Mouse (Mus musculus): ENCODE data around the gene Syt5.
"Not testable (repeated sequence)": the region's sequence is repeated elsewhere in the genome, so short reads cannot be mapped to it uniquely, and the experiment has no call there.

The Syt5 gene

DNA sequence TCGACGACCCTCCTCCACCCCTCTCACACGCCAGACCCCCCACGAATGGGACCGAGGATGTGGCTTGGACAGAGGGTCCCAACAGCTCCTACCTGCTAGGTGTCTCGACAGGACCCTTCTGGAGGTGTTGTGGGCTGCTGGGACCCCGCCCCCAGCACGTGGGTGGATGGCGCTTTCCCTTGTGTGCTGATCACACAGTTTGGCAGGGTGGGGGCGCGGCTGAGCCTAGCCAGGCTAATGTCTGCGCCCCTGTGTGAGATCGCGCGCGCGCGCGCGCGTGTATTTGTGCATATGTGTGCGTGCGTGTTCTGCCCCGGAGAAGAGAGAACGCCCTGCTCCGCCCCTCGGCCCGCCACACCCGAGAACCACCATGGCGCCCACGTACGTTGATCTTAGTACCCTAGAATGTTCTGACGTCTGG lies at the start of gene Syt5:
Gene Syt5 (minus strand): TSS at position 321 of the 421 bp plus-strand sequence.
- DNase-seq (ENCODE audit: extremely low spot score, low read depth, low spot score): no peak

- not testable (repeated sequence) for DNase-seq (ENCODE audit: extremely low spot score, low read depth, low spot score)
Observed at GRCm38 (mm10) chr7:4597046-4597445, 49.7 kb upstream of the Syt5 start.

- not testable (repeated sequence) for DNase-seq (ENCODE audit: extremely low spot score, low read depth, low spot score)
Observed at GRCm38 (mm10) chr7:4581481-4581880, 34.1 kb upstream of the Syt5 start.

DNA sequence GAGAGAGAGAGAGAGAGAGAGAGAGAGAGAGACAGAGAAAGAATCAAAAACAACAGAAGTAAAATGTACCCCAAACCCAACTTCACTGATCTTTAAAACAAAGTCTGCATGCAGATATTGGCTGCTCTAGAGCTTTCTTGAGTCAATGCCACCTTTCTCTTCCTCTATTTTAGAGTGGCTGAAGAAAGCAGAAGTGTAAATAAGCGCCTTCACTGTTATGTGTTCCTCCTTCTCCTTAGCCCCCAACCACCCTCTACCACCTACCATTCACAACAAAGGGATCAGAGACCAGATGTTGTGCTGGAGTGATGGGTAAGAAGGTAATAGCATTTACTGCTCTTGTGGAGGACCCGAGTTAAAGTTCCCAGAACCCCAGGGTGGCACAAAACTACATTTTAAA lies 25.0 kb upstream of the Syt5 start:
- not testable (repeated sequence) for DNase-seq (ENCODE audit: extremely low spot score, low read depth, low spot score)

GRCm38 (mm10) chr7:4562660-4563059 lies 15.3 kb upstream of the Syt5 start:
- no peak for DNase-seq (ENCODE audit: extremely low spot score, low read depth, low spot score)

- no peak for DNase-seq (ENCODE audit: extremely low spot score, low read depth, low spot score)
Observed at GRCm38 (mm10) chr7:4557167-4557560, 9.8 kb upstream of the Syt5 start.

GRCm38 (mm10) chr7:4556256-4557166 lies 9.2 kb upstream of the Syt5 start:
- DNase-seq (ENCODE audit: extremely low spot score, low read depth, low spot score): peak; percentile 75

GRCm38 (mm10) chr7:4546591-4547131 lies 680 bp downstream of the Syt5 start:
- DNase-seq (ENCODE audit: extremely low spot score, low read depth, low spot score): no peak

GRCm38 (mm10) chr7:4546050-4546449 lies 1.3 kb downstream of the Syt5 start:
- DNase-seq (ENCODE audit: extremely low spot score, low read depth, low spot score): no peak

GRCm38 (mm10) chr7:4542013-4542412 lies 5.3 kb downstream of the Syt5 start:
- DNase-seq (ENCODE audit: extremely low spot score, low read depth, low spot score): no peak

DNA sequence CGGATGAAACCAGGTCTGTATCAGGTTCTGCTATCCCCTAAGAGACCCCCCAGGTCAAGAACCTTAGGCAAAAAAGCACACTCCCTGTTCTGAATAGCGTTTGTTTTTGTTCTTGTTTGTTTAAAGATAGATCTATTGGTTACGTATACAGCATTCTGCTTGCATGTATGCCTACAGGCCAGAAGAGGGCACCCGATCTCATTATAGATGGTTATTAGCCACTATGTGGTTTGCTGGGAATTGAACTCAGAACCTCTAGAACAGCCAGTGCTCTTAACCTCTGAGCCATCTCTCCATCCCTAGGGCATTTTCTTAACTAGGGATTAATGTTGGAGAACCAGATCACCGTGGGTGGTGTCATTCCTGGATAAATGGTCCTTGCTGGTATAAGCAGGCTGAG lies 6.0 kb downstream of the Syt5 start:
- DNase-seq (ENCODE audit: extremely low spot score, low read depth, low spot score): no peak

GRCm38 (mm10) chr7:4539019-4539418 lies 8.3 kb downstream of the Syt5 start:
- no peak for DNase-seq (ENCODE audit: extremely low spot score, low read depth, low spot score)

GRCm38 (mm10) chr7:4537181-4537580 lies 10.2 kb downstream of the Syt5 start:
- no peak for DNase-seq (ENCODE audit: extremely low spot score, low read depth, low spot score)

GRCm38 (mm10) chr7:4536369-4536768 lies 11.0 kb downstream of the Syt5 start:
- no peak for DNase-seq (ENCODE audit: extremely low spot score, low read depth, low spot score)

DNA sequence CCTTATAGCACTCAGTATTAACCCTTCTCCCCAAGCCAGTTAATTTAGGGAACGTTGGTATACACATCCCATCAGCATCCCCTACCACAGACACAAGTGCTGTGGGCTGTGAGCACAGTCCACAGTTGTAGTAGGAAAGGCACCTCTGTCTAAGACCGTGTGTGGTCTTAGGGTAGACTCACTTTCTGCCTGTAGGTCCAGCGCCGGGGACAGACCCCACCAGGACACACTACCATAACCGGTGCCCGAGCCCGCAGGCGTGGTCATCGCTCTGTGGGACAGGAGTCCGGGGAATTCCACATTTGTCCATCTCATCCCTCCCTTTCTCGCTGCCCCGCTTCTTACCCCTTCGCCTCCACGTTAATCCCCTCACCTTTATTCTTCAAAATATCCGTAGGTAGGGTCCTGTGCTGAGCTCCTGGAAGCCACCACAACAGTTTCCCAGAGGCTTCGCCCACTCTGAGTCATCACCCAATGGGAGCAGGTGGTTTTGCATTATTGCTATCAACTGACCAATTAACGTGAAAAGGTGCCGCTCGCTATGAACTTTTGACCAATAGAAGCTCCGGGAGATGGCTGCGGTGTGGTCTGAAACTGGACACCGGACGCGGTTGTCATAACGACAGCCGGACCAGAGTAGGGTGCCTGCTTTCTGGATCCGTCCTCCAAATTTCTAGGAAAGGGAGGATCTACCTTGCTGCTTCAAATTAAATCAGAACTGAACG lies 15.2 kb downstream of the Syt5 start, which contains the start of gene Dnaaf3:
Gene Dnaaf3 (minus strand): TSS at position 449 of the 725 bp plus-strand sequence.
- peak; percentile 90 for DNase-seq (ENCODE audit: extremely low spot score, low read depth, low spot score)

GRCm38 (mm10) chr7:4530166-4530565 lies 17.2 kb downstream of the Syt5 start:
- not testable (repeated sequence) for DNase-seq (ENCODE audit: extremely low spot score, low read depth, low spot score)

DNA sequence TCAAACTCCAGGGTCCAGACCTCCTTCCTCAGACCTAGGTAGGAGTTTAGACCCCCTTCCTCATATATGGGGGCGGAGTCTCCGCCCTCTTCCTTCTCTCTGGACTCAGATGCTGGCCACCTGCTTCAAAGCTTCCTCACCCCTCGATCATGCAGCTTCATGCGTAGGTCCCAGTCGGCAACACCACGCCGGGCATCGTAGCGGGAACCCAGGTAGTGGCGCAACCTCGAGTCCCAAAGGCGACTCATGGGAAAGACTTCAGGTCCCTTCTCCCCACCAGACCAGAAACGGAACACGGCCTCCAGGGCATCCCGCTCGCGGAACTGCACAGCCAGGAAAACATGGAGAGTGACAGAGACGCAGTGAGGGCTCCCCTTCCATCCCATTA lies 20.0 kb downstream of the Syt5 start:
- no peak for DNase-seq (ENCODE audit: extremely low spot score, low read depth, low spot score)

GRCm38 (mm10) chr7:4526341-4527301 lies 20.7 kb downstream of the Syt5 start:
- DNase-seq (ENCODE audit: extremely low spot score, low read depth, low spot score): peak; percentile 82

GRCm38 (mm10) chr7:4524212-4524922 lies 23.0 kb downstream of the Syt5 start, which contains the start of gene Tnni3:
TSS of gene Tnni3 (minus strand) at chr7:4524229.
- DNase-seq (ENCODE audit: extremely low spot score, low read depth, low spot score): not testable (repeated sequence)
